Mouse (Mus musculus) kidney, adult 2 months (tissue): ENCODE measurements around the gene Tubd1.

Source experiments
- CTCF ChIP-seq: fragments of 200-500 bp; conservative IDR thresholded peaks from 2 replicates; pipeline ENCODE4 v1.5.1; 2011; ENCODE audit warnings: low read depth, mild to moderate bottlenecking, control low read depth, low read length, moderate library complexity, mixed read lengths; ENCODE audit not compliant: insufficient read depth, insufficient read length
- POLR2A ChIP-seq: fragments of 200-500 bp; IDR thresholded peaks from one replicate; pipeline ENCODE4 v1.6.1; 2011; ENCODE audit warnings: low read depth, low read length, control low read depth

- TF ChIP-seq CTCF (no peak), POLR2A (no peak)
These were observed 65.4 kb downstream of the Tubd1 start for GRCm38 (mm10) chr11:86610239-86610638.
